Mouse (Mus musculus) brain, embryonic 14.5 days (tissue): ENCODE results near the gene Vapa. TPM values are rescaled to one million over a fixed set of nuclear protein-coding genes. Genes with fewer than 3 reads are reported as not detected.

Source experiments
- DNase-seq: peaks from one replicate; pipeline ENCODE4 v3.0.0-alpha.2; 2011; ENCODE audit warnings: low read depth
- CTCF ChIP-seq: fragments of 200-500 bp; IDR thresholded peaks from 2 replicates; pipeline ENCODE4 v1.5.1; 2012; ENCODE audit warnings: inconsistent platforms, mild to moderate bottlenecking, moderate library complexity, borderline replicate concordance; ENCODE audit not compliant: insufficient read depth, insufficient read length; ENCODE audit errors: extremely low read depth
- POLR2A ChIP-seq: fragments of 200-500 bp; IDR thresholded peaks from 2 replicates; pipeline ENCODE4 v1.6.1; 2012; ENCODE audit warnings: mild to moderate bottlenecking, inconsistent platforms, borderline replicate concordance; ENCODE audit not compliant: poor library complexity, insufficient read depth, insufficient read length, severe bottlenecking; ENCODE audit errors: extremely low read depth
- polyA plus RNA-seq: library from polyadenylated mRNA; depleted of rRNA; stranded (reverse); fragments of >200 nt; gene quantifications from 2 replicates; pipeline ENCODE4 v1.2.3, GENCODE M21; 2012

Gene Vapa
- polyA plus RNA-seq, 1 experiment = 76.7 TPM

DNA sequence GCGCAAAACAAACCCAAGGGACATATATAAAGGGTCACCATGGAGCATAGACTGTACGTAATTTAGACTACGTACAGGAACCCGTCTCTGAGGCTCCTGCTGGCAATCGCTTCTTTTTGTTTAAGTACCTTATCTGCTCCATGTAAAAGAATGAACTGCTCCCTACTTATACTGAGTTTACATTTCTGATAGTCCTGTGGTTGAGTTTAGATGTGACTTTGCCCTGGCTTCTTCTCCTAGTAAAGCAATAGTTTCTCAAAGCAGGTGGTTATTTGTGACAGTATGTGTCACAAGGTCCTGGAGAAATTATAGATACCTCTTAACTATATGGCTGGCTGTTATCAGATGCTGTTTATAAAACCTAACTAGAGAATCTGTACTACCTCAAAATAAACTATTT, 31.9 kb downstream of the Vapa start:
- TF ChIP-seq POLR2A = no peak
- TF ChIP-seq CTCF = no peak

GRCm38 (mm10) chr17:65579766-65580165, 33.6 kb downstream of the Vapa start:
- no peak for DNase-seq
- TF ChIP-seq POLR2A = no peak
- TF ChIP-seq CTCF = no peak

More for the DNA sequence above, 31.9 kb downstream of the Vapa start:
- DNase-seq = no peak

DNA sequence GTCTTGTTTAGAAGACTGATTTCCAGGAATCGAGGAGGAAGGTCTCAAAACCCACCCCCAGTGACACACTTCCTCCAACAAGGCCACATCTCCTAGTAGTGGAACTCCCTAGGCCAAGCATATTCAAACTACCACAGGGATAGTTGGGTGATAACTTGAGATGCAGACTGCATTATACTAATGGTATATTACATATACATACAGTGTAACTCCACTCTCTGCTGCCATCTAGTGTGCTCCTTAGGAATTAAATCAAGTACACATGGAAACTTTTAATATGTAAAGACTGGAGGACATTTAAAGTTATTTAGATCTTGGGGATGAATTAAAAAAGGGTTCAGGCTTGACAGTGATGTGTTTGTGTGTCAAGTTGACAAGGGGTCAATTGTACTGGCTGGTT, 38.0 kb downstream of the Vapa start:
- no peak for TF ChIP-seq POLR2A
- no peak for TF ChIP-seq CTCF
- DNase-seq = peak; percentile 59

GRCm38 (mm10) chr17:65574850-65575249, 38.5 kb downstream of the Vapa start:
- TF ChIP-seq CTCF (no peak), POLR2A (no peak)
- no peak for DNase-seq

DNA sequence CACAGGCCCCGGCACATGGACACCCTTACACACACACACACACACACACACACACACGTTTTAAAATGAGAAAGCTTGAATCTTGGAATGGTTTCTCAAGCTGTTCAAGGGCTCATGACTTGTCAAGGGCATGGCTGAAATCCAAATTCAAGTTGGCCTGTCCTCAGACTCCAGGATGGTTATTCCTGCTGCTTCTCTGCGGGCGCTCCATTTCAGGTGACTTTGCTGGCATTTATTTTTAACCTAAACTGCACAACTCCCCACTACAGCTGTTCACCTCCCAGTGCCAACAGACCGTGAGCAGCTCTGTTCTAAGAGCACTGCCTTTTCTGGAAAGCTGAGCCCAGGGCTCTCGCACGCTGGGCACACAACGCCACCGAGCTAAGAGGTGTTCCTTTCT, 41.5 kb downstream of the Vapa start:
- TF ChIP-seq CTCF (no peak), POLR2A (no peak)
- no peak for DNase-seq

DNA sequence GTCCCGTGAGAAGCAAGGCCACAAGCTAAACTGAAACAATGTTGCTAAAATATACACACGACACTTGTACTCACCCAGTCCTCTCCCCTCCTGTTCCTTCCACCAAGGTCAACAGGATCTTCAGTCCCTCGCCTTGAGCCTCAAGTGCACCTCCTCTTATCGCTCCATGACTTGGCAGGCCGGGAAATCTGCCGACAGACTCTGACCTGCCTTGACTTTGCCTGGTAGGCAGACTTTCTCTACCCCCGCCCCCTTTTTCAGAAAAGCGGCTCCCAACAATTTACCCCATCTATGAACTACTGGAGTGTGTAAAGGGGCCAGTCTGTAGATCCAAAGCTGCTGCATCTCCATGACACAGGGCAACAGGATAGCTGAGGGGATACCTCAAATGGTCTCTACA, 41.9 kb downstream of the Vapa start:
- TF ChIP-seq CTCF (no peak), POLR2A (no peak)
- no peak for DNase-seq

DNA sequence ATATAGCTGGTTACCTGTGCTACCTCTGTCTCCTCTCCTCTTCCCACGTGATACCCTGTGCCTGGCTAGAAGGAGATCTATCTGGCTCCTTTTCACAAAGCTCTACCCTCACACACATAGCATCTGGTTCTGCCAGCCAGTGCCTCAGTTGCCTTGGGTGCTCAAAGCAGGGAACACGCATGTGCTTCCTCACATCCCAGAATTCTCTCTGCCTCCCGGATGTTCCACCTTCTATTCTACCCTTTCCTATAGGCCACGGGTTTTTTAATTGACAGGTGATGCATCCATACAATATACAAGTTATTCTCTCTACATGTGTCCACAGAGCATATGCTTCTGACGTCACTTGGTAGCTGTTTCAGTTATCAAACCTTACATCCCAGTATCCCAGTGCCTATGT, 49.2 kb downstream of the Vapa start:
- DNase-seq = no peak
- TF ChIP-seq CTCF (no peak), POLR2A (no peak)

GRCm38 (mm10) chr17:65563345-65563744, 50.0 kb downstream of the Vapa start:
- DNase-seq = peak; percentile 60

GRCm38 (mm10) chr17:65562761-65563160, 50.6 kb downstream of the Vapa start:
- peak; percentile 92 for DNase-seq
- TF ChIP-seq CTCF (peak; percentile 68; the same call in 1 of the 2 replicates), POLR2A (no peak)

More at GRCm38 (mm10) chr17:65563345-65563744, 50.0 kb downstream of the Vapa start:
- TF ChIP-seq CTCF (no peak), POLR2A (no peak)

DNA sequence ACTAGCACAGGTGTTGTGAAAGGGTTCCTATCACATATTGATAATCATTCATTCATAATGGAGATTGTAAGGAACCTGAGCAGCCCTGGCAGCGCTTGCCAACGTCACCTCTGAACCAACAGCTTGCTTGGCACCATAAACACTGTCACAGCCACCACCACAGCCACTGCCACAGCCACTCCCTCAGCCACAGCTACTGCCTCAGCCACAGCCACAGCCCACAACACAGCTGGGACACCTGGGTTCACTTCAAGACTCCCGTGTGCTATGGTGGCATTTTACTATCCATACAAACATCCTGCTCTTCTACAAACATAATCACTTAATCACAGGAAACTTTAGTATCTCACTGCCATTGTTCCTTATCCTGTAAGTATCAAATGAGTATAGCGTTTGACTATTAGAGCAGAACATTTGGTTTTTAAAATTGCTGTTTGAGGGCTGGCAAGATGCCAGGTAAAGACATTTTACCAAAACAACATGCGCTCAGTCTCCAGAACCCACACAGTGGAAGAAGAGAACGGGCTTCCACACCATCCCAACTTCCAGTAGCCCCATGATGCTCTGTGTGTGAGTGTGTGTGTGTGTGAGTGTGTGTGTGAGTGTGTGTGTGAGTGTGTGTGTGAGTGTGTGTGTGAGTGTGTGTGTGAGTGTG, 51.9 kb downstream of the Vapa start:
- TF ChIP-seq POLR2A = no peak
- TF ChIP-seq CTCF = no peak
- DNase-seq = peak; percentile 28

- TF ChIP-seq CTCF (peak; percentile 49; the same call in 1 of the 2 replicates), POLR2A (no peak)
- no peak for DNase-seq
These were observed 54.1 kb downstream of the Vapa start for GRCm38 (mm10) chr17:65559273-65559672.

DNA sequence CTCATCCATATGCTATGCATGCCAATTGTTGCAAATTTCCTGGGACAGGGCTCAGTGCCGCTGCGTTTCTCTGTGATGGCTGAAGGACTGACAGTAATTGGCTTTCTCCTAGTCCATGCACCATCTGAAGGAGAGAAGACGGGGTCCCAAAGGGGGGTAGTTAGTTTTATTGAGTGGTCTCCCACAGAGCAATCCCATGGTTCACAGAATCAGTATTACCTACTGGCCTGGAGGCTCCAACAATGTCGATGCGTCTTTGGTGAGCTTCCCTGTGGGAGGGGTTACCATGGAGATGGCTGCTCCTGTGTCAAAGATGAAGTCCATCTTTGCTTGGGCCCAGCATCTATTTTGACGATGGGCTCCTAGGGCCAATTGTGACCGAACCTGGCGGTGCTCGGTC, 54.6 kb downstream of the Vapa start:
- TF ChIP-seq CTCF (no peak), POLR2A (no peak)
- DNase-seq = no peak

DNA sequence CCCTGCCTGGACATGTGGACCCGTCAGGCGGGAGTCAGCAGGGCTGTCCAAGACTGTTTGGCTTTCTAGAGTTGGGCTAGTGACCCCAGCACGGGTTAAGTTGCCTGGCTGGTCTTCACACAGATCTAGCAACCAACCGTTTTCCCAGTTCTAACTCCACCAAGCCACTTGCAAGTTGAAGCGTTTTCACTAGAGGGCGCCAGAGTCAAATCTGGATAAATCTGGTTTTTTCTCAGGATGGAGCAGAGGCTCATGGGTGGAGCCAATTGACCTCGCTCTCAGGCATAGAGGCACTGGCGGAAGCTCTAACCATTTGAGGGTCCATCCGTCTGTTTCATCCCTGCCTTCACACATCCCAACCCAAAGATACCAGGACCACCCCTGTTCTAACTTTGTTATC, 55.1 kb downstream of the Vapa start:
- DNase-seq = peak; percentile 62
- peak; percentile 62; the same call in 1 of the 2 replicates for TF ChIP-seq CTCF
- no peak for TF ChIP-seq POLR2A

GRCm38 (mm10) chr17:65557212-65557611, 56.1 kb downstream of the Vapa start:
- DNase-seq = no peak
- TF ChIP-seq CTCF (no peak), POLR2A (no peak)
